Mouse (Mus musculus) myocyte (in vitro differentiated cells): ENCODE measurements around the gene Gm49416. TPM values are rescaled to one million over a fixed set of nuclear protein-coding genes. Genes with fewer than 3 reads are reported as not detected.
"Not testable (repeated sequence)": the region's sequence is repeated elsewhere in the genome, so short reads cannot be mapped to it uniquely, and the experiment has no call there.

ENCODE experiments used
- H3K27me3 ChIP-seq: one replicate; pipeline ENCODE4 v1.6.1; 2011; ENCODE audit not compliant: control insufficient read depth, insufficient read depth, insufficient read length
- H3K36me3 ChIP-seq: one replicate; pipeline ENCODE4 v1.6.1; 2011; ENCODE audit not compliant: control insufficient read depth, insufficient read depth
- H3K4me2 ChIP-seq: one replicate; pipeline ENCODE4 v1.6.1; 2011; ENCODE audit warnings: low read depth, control low read depth
- H3K4me3 ChIP-seq: one replicate; pipeline ENCODE4 v1.5.1; 2011; ENCODE audit warnings: mild to moderate bottlenecking, control low read depth, moderate library complexity
- H3K79me2 ChIP-seq: one replicate; pipeline ENCODE4 v1.6.1; 2011; ENCODE audit not compliant: control insufficient read depth, insufficient read depth
- H3ac ChIP-seq: one replicate; pipeline ENCODE4 v1.6.1; 2011; ENCODE audit not compliant: control insufficient read depth, insufficient read length
- CEBPB ChIP-seq: IDR thresholded peaks from 2 replicates; pipeline ENCODE4 v1.6.1; 2011; ENCODE audit warnings: mild to moderate bottlenecking, moderate library complexity; ENCODE audit not compliant: poor library complexity, insufficient read depth, severe bottlenecking
- E2F4 ChIP-seq: IDR thresholded peaks from one replicate; pipeline ENCODE4 v1.6.1; 2011; ENCODE audit warnings: mild to moderate bottlenecking, control low read depth, moderate library complexity; ENCODE audit not compliant: insufficient read depth
- MAX ChIP-seq: IDR thresholded peaks from one replicate; pipeline ENCODE4 v1.6.1; 2011; ENCODE audit warnings: low read depth, mild to moderate bottlenecking, control low read depth
- MYOD1 ChIP-seq, 3 experiments: IDR thresholded peaks; one replicate each; pipeline ENCODE4 v1.6.1; 2011; ENCODE audit warnings: control low read depth in 2 of 3, low read depth in 2 of 3, mild to moderate bottlenecking in 2 of 3, moderate library complexity in 1 of 3; ENCODE audit not compliant: insufficient read length in 2 of 3, control insufficient read depth in 1 of 3
- MYOG ChIP-seq, 3 experiments: IDR thresholded peaks; one replicate each; pipeline ENCODE4 v1.6.1; 2011; ENCODE audit warnings: control low read depth in 2 of 3, low read depth in 2 of 3, mild to moderate bottlenecking in 2 of 3; ENCODE audit not compliant: insufficient read length in 2 of 3, control insufficient read depth in 1 of 3, insufficient read depth in 1 of 3
- POLR2A ChIP-seq: IDR thresholded peaks from one replicate; pipeline ENCODE4 v1.6.1; 2011; ENCODE audit warnings: low read depth, mild to moderate bottlenecking, control low read depth, moderate library complexity; ENCODE audit not compliant: insufficient read length
- POLR2AphosphoS2 ChIP-seq: IDR thresholded peaks from one replicate; pipeline ENCODE4 v1.6.1; 2011; ENCODE audit warnings: low read depth, control low read depth; ENCODE audit not compliant: insufficient read length
- REST ChIP-seq: IDR thresholded peaks from one replicate; pipeline ENCODE4 v1.6.1; 2011; ENCODE audit warnings: mild to moderate bottlenecking, control low read depth, moderate library complexity; ENCODE audit not compliant: insufficient read depth, insufficient read length
- SRF ChIP-seq: IDR thresholded peaks from one replicate; pipeline ENCODE4 v1.6.1; 2011; ENCODE audit warnings: low read depth; ENCODE audit not compliant: control insufficient read depth, insufficient read length
- TCF12 ChIP-seq: IDR thresholded peaks from one replicate; pipeline ENCODE4 v1.6.1; 2011; ENCODE audit warnings: mild to moderate bottlenecking, control low read depth; ENCODE audit not compliant: poor library complexity, insufficient read depth, severe bottlenecking
- TCF3 ChIP-seq: IDR thresholded peaks from one replicate; pipeline ENCODE4 v1.6.1; 2011; ENCODE audit warnings: low read depth, control low read depth; ENCODE audit not compliant: insufficient read length
- USF1 ChIP-seq: IDR thresholded peaks from one replicate; pipeline ENCODE4 v1.6.1; 2011; ENCODE audit warnings: low read depth, mild to moderate bottlenecking, control low read depth, moderate library complexity
- polyA plus RNA-seq: library from polyadenylated mRNA; unstranded; fragments of >200 nt; fragmentation: generic; extraction: Trizol; gene quantifications from one replicate; pipeline ENCODE4 v1.2.1, GENCODE M21; 2012; ENCODE audit warnings: missing spikeins

Gene Gm49416
- polyA plus RNA-seq, 1 experiment = 0.44 TPM

DNA sequence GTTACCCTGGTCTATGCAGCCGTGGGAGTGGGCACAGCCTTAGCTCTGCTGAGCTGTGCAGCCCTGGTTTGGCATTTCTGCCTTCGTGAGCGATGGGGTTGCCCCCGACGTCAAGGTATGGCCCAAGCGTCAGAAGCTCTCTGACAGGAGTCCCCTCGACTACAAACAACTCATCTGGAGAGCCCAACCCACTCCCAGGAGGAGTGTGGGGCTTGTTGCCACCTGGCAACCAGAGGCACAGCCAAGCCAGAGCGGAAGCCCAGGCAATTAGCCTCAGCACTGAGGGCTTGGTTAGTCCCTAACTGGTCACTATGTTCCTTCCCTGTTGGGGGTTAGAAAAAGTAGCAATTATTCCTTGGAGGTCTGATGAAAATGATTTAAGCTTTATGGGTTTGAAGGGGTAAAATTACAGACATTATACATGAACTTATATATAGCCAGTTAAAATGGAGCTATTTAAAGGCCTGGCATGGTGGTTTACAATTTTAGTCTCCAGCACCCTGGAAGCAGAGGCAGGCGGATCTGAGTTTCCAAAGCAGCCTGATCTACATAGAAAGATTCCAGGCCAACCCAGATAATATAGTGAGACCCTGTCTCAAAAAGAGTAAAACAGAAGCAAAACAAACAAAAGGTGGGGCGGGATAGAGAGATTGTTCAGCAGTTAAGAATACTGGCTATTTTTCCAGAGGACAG is 36.3 kb upstream of the Gm49416 start:
- TF ChIP-seq REST = no peak
- TF ChIP-seq MYOG (IDR thresholded peaks at IDR 0.05; ENCODE audit: control insufficient read depth in 1 of 3, insufficient read depth in 1 of 3, insufficient read length in 2 of 3, low read depth in 2 of 3) = no peak
- TF ChIP-seq TCF3 = no peak
- TF ChIP-seq USF1 = no peak
- no peak for TF ChIP-seq E2F4
- Histone ChIP-seq H3K27me3 (no peaks in the 10 kb centered on the region), H3K79me2 (no peaks in the 10 kb centered on the region), H3ac (no peak overlapping the region), H3K4me2 (no peak overlapping the region), H3K4me3 (no peak overlapping the region), H3K36me3 (peaks cover 8% of the 10 kb centered on the region)

DNA sequence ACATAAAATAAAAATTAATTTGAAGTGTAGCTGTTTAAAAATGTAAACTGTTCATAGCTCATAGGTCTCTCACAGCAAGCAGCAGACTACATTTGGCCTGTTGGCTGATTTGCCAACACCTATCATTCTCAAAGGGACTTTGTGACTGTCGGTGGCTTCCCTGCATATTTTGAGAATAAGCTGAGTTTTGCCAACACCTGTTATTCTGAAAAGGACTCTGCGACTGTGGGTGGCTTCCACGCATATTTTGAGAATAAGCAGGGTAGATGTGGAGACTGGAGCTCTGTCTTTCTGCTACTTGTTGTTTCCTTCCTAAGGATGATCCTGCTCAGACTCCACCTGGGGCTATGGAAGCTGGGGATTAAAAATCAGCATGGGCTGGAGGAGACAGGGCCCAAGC is 35.6 kb upstream of the Gm49416 start:
- Histone ChIP-seq H3ac (no peak overlapping the region), H3K36me3 (peaks cover 8% of the 10 kb centered on the region), H3K4me3 (no peak overlapping the region), H3K27me3 (no peaks in the 10 kb centered on the region), H3K4me2 (no peak overlapping the region), H3K79me2 (no peaks in the 10 kb centered on the region)
- TF ChIP-seq SRF (no peak), MYOG (IDR thresholded peaks at IDR 0.05; ENCODE audit: control insufficient read depth in 1 of 3, insufficient read depth in 1 of 3, insufficient read length in 2 of 3, low read depth in 2 of 3) (no peak), USF1 (no peak), CEBPB (no peak), TCF12 (no peak), TCF3 (no peak), MYOD1 (IDR thresholded peaks at IDR 0.05; ENCODE audit: control insufficient read depth in 1 of 3, insufficient read length in 2 of 3, low read depth in 2 of 3) (no peak), POLR2AphosphoS2 (no peak), REST (no peak), E2F4 (no peak), POLR2A (no peak), MAX (no peak)

DNA sequence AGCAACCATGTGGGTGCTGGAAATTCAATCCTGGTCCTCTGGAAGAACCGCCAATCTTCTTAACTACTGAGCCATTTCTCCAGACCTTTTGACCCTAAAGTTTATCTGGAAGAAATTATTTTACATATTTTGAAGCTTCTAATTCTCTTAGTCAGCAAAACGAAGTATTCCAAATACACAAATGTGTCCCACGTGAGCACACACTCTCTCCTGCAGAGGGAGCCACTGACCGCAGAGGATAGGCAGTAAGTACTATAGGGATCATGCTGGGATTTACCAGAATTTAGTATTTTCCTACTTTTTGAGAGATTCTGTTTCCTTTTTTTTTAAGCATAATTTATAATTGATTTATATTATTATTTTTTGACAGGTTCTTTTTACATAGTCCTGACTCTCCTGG is 31.0 kb upstream of the Gm49416 start:
- Histone ChIP-seq H3K79me2 (no peaks in the 10 kb centered on the region), H3K36me3 (no peaks in the 10 kb centered on the region), H3K4me3 (no peak overlapping the region), H3K4me2 (no peak overlapping the region), H3ac (no peak overlapping the region), H3K27me3 (no peaks in the 10 kb centered on the region)
- TF ChIP-seq CEBPB (no peak), USF1 (peak; percentile 78)

DNA sequence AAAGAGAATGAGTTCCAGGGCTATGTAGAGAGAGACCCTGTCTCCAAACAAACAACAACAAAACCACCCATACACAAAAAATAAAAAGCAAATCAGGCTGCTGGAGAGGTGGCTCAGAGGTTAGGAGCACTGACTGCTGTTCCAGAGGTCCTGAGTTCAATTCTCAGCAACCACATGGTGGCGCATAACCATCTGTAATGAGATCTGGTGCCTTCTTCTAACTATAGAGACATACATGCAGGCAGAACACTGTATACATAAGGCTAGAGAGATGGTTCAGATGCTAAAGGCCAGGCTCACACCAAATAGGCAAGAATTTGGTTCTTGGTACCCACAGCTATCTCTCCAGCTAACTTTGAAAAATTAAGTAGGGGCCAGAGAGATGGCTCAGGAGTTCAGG is 29.7 kb upstream of the Gm49416 start:
- Histone ChIP-seq H3K4me3 (no peak overlapping the region), H3K36me3 (no peaks in the 10 kb centered on the region), H3K4me2 (no peak overlapping the region), H3ac (no peak overlapping the region), H3K79me2 (no peaks in the 10 kb centered on the region), H3K27me3 (no peaks in the 10 kb centered on the region)
- TF ChIP-seq POLR2A (no peak), POLR2AphosphoS2 (no peak), CEBPB (no peak), SRF (no peak), TCF3 (no peak), USF1 (no peak), MYOD1 (IDR thresholded peaks at IDR 0.05; ENCODE audit: control insufficient read depth in 1 of 3, insufficient read length in 2 of 3, low read depth in 2 of 3) (no peak), TCF12 (no peak), MYOG (IDR thresholded peaks at IDR 0.05; ENCODE audit: control insufficient read depth in 1 of 3, insufficient read depth in 1 of 3, insufficient read length in 2 of 3, low read depth in 2 of 3) (no peak), MAX (no peak), REST (no peak), E2F4 (no peak)

DNA sequence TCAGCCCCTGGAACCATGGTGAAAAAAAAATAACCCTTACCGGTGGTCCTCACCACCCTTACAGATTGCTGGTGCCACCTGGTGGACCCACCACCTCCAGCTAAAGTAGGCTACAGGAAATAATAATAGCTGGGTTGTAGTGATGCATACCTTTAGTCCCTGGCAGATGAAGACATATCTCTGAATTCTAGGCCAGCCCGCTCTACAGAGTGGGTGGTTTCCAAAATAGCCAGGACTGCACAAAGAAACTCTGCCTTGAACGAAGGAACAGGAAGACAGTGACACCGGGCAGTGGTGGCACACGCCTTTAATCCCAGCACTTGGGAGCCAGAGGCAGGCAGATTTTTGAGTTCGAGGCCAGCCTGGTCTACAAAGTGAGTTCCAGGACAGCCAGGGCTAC is 24.5 kb upstream of the Gm49416 start:
- no peak overlapping the region for H3K4me2 ChIP-seq
- TF ChIP-seq POLR2AphosphoS2 (no peak), MYOG (IDR thresholded peaks at IDR 0.05; ENCODE audit: control insufficient read depth in 1 of 3, insufficient read depth in 1 of 3, insufficient read length in 2 of 3, low read depth in 2 of 3) (no peak), CEBPB (no peak), MYOD1 (IDR thresholded peaks at IDR 0.05; ENCODE audit: control insufficient read depth in 1 of 3, insufficient read length in 2 of 3, low read depth in 2 of 3) (no peak), USF1 (no peak), SRF (no peak), MAX (no peak), TCF3 (no peak), POLR2A (no peak), TCF12 (no peak), E2F4 (no peak), REST (no peak)
- no peaks in the 10 kb centered on the region for H3K79me2 ChIP-seq
- no peaks in the 10 kb centered on the region for H3K27me3 ChIP-seq
- no peaks in the 10 kb centered on the region for H3K36me3 ChIP-seq
- H3K4me3 ChIP-seq = no peak overlapping the region
- no peak overlapping the region for H3ac ChIP-seq

DNA sequence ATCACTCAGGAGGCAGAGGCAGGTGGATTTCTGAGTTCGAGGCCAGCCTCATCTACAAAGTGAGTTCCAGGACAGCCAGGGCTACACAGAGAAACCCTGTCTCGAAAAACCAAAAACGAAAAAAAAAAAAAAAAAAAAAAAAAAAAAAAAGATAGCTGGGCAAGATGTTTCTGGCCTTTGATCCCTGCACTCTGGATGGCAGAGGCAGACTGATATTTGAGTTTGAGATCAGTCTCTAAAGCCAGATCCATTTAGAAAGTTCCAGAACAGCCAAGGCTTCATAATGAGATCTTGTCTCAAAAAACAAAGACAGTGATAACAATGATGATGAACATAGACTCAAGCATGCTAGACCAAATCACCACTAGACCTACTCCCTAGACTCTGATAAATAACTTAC is 18.3 kb upstream of the Gm49416 start:
- Histone ChIP-seq H3K4me3 (peak overlapping the region; percentile 77), H3ac (peak overlapping the region; percentile 80), H3K36me3 (peaks cover 19% of the 10 kb centered on the region), H3K79me2 (peaks cover 19% of the 10 kb centered on the region), H3K4me2 (peak overlapping the region; percentile 75)
- not testable (repeated sequence) for H3K27me3 ChIP-seq
